Mouse (Mus musculus): ENCODE data around the gene Arhgef10l. TPM values are rescaled to one million over a fixed set of nuclear protein-coding genes. Genes with fewer than 3 reads are reported as not detected.

The Arhgef10l gene
- total and polyA plus RNA-seq, 2 experiments from 2014 or later, result 16.5 to 59.0 TPM

GRCm38 (mm10) chr4:140648443-140649206 lies 17.2 kb downstream of the Arhgef10l start:
- Histone ChIP-seq H3K9ac (peak overlapping the region; percentile 97), H3K36me3 (ENCODE audit: insufficient read depth) (peaks cover 5% of the 10 kb centered on the region; the same call in 1 of the 2 replicates), H3K4me3 (ENCODE audit: low read depth, low read length) (peak overlapping the region; percentile 82), H3K4me2 (ENCODE audit: low read depth) (peak overlapping the region; percentile 83), H3K27ac (ENCODE audit: low read depth, low read length) (peak overlapping the region; percentile 97), H3K27me3 (ENCODE audit: insufficient read depth, low read length) (no peaks in the 10 kb centered on the region), H3K9me3 (ENCODE audit: low read length) (no peaks in the 10 kb centered on the region), H3K4me1 (ENCODE audit: insufficient read depth) (peaks cover 21% of the 10 kb centered on the region)
- 0 out of 2 replicates have a peak, but pooled peaks have one; percentile 11 for TF ChIP-seq CTCF (IDR thresholded peaks at IDR 0.05; ENCODE audit: low read depth)
- WGBS, result 0% methylated on average over 32 of the region's 50 CpGs
- DNase-seq, result peak; percentile 69
- peak; percentile 80 for ATAC-seq

DNA sequence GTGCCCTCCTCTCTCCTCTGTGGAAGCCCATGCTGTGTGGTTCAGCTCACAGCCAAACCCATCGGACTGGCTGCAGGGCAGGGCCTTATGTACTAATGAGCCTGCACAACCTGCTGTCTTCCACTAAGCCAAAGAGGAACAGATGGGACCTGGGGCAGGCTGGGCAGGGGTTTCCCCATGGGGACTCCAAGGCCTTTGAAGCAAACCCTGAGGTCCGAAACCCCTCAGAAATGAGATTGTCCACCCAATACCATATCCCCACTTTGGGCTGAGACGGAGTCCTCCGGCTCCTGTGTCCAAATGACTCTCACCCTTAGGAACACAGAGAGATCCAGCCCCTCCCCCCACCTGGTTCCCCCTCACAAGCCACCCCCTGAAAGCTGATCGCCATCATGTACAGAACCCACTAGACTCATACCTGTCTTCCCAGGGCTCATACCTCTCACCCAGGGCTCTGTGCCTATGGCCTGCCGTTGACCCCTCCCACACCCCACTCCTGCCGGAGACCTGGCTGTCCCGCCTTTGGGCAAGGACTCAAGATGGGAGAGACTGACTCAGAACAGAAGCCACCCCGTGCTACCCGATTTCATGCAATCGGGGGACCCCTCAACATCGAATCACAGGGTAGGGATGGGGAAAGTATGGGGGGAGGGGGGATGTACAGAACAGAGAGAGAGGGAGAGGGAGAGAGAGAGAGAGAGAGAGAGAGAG lies 17.9 kb downstream of the Arhgef10l start:
- H3K9ac ChIP-seq, result peak overlapping the region; percentile 97
- no peaks in the 10 kb centered on the region for H3K9me3 ChIP-seq (ENCODE audit: low read length)
- peaks cover 21% of the 10 kb centered on the region for H3K4me1 ChIP-seq (ENCODE audit: insufficient read depth)
- no peak for TF ChIP-seq CTCF (IDR thresholded peaks at IDR 0.05; ENCODE audit: low read depth)
- H3K27ac ChIP-seq (ENCODE audit: low read depth, low read length), result peak overlapping the region; percentile 97
- peaks cover 5% of the 10 kb centered on the region; the same call in 1 of the 2 replicates for H3K36me3 ChIP-seq (ENCODE audit: insufficient read depth)
- peak; percentile 72 for DNase-seq
- H3K27me3 ChIP-seq (ENCODE audit: insufficient read depth, low read length), result no peaks in the 10 kb centered on the region
- WGBS, result 3% methylated on average over 12 of the region's 12 CpGs
- peak overlapping the region; percentile 82 for H3K4me3 ChIP-seq (ENCODE audit: low read depth, low read length)
- ATAC-seq, result peak; percentile 68
- H3K4me2 ChIP-seq (ENCODE audit: low read depth), result peak overlapping the region; percentile 83

DNA sequence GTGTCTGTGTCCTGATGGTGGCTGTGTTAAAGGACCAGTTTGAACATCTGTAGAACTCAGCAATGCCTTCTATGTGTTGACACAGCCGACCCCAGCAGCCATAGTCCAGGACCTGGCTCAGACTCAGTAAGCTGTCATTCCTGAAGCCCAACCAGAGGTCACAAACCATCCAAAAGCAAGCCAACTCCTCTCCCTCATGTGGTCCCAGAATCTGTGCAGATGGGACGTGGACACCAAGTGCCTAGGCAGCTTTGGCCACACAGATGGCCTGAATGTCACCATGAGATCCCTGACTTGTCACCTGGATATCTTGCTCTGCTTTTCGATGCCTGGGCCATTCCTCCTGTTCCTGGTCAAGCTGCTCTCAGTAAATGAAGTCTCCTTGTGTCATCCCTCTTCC lies 20.2 kb downstream of the Arhgef10l start:
- ATAC-seq (no peak), DNase-seq (no peak)
- TF ChIP-seq CTCF (IDR thresholded peaks at IDR 0.05; ENCODE audit: low read depth), result no peak
- Histone ChIP-seq H3K9me3 (ENCODE audit: low read length) (no peaks in the 10 kb centered on the region), H3K36me3 (ENCODE audit: insufficient read depth) (peaks cover 5% of the 10 kb centered on the region; the same call in 1 of the 2 replicates), H3K4me3 (ENCODE audit: low read depth, low read length) (no peak overlapping the region), H3K4me1 (ENCODE audit: insufficient read depth) (peaks cover 21% of the 10 kb centered on the region), H3K27me3 (ENCODE audit: insufficient read depth, low read length) (no peaks in the 10 kb centered on the region), H3K27ac (ENCODE audit: low read depth, low read length) (no peak overlapping the region), H3K9ac (no peak overlapping the region), H3K4me2 (ENCODE audit: low read depth) (no peak overlapping the region)
- whole genome bisulfite sequencing, result 90% methylated on average over 3 of the region's 3 CpGs

DNA sequence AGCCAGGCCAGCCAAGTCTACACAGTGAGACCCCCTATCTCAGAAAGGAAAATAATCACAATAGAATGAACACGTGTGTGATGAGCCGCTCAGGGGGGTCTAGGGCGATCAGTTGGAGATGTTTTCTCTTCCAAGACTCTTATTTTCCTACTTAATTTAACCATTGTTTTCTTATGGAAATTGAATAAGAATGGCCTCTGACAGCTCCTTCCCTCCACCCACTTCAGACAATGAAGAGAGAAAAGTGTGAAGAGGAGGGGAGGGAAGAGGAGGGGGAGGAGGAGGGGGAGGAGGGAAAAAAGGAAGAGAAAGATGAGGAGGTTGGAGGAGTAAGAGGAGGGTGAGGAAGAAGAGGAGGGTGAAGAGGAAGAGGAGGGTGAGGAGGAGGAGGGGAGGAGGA lies 21.1 kb downstream of the Arhgef10l start:
- DNase-seq (no peak), ATAC-seq (no peak)
- H3K4me3 ChIP-seq (ENCODE audit: low read depth, low read length), result no peak overlapping the region
- H3K27me3 ChIP-seq (ENCODE audit: insufficient read depth, low read length), result no peaks in the 10 kb centered on the region
- 12% methylated on average over 3 of the region's 3 CpGs for WGBS
- peaks cover 7% of the 10 kb centered on the region; the same call in 1 of the 2 replicates for H3K36me3 ChIP-seq (ENCODE audit: insufficient read depth)
- no peak overlapping the region for H3K4me2 ChIP-seq (ENCODE audit: low read depth)
- no peaks in the 10 kb centered on the region for H3K9me3 ChIP-seq (ENCODE audit: low read length)
- TF ChIP-seq CTCF (IDR thresholded peaks at IDR 0.05; ENCODE audit: low read depth), result no peak
- no peak overlapping the region for H3K9ac ChIP-seq
- peaks cover 21% of the 10 kb centered on the region for H3K4me1 ChIP-seq (ENCODE audit: insufficient read depth)
- 0 out of 2 replicates have a peak overlapping the region, but pooled peaks have one; percentile 15 for H3K27ac ChIP-seq (ENCODE audit: low read depth, low read length)

DNA sequence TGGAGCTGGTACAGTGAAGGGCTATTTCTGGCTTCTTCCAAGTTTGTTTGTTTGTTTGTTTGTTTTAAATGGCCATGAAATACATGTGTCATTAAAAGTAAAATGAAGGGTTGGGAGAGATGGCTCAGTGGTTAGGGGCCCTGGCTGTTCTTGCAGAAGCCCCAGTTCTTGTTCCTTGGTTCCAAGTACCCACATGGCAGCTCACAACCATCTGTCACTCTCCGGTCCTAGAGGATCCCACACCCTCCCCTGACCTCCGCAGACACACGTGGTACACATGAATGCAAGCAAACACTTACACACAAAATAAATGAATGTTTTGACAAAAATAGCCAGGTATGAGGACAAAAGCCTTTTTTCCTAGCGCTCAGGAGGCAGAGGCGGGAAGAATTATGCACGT lies 21.5 kb downstream of the Arhgef10l start:
- H3K9ac ChIP-seq, result no peak overlapping the region
- DNase-seq (no peak), ATAC-seq (no peak)
- no peak overlapping the region for H3K4me3 ChIP-seq (ENCODE audit: low read depth, low read length)
- no peaks in the 10 kb centered on the region for H3K9me3 ChIP-seq (ENCODE audit: low read length)
- peaks cover 18% of the 10 kb centered on the region for H3K4me1 ChIP-seq (ENCODE audit: insufficient read depth)
- H3K4me2 ChIP-seq (ENCODE audit: low read depth), result no peak overlapping the region
- H3K27ac ChIP-seq (ENCODE audit: low read depth, low read length), result 0 out of 2 replicates have a peak overlapping the region, but pooled peaks have one; percentile 15
- peaks cover 11% of the 10 kb centered on the region; the same call in 1 of the 2 replicates for H3K36me3 ChIP-seq (ENCODE audit: insufficient read depth)
- no peaks in the 10 kb centered on the region for H3K27me3 ChIP-seq (ENCODE audit: insufficient read depth, low read length)
- TF ChIP-seq CTCF (IDR thresholded peaks at IDR 0.05; ENCODE audit: low read depth), result no peak
- WGBS, result 34% methylated on average over 6 of the region's 6 CpGs

DNA sequence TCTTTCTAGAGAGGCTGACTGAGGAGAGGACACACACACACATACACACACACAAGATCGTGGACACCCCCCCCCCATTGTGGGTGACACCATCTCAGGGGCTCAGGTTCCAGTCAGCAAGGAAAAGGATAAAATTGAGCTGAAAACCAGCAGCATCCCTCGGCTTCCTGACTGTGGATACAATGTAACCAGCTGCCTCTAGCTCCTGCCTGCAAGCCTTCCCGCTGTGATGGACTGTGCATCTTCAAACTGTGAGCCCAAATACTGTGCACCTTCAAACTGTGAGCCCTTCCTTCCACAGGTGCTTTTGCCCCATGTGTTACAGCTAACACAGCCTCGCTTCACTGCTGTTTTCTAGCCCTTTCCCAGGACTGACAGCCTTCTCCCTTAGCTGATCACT lies 23.4 kb downstream of the Arhgef10l start:
- DNase-seq, result no peak
- Histone ChIP-seq H3K4me3 (ENCODE audit: low read depth, low read length) (no peak overlapping the region), H3K9me3 (ENCODE audit: low read length) (no peaks in the 10 kb centered on the region), H3K4me1 (ENCODE audit: insufficient read depth) (peaks cover 15% of the 10 kb centered on the region), H3K9ac (no peak overlapping the region), H3K27me3 (ENCODE audit: insufficient read depth, low read length) (no peaks in the 10 kb centered on the region), H3K36me3 (ENCODE audit: insufficient read depth) (peaks cover 11% of the 10 kb centered on the region; the same call in 1 of the 2 replicates), H3K4me2 (ENCODE audit: low read depth) (no peak overlapping the region), H3K27ac (ENCODE audit: low read depth, low read length) (0 out of 2 replicates have a peak overlapping the region, but pooled peaks have one; percentile 15)
- 89% methylated on average over 4 of the region's 4 CpGs for WGBS
- no peak for TF ChIP-seq CTCF (IDR thresholded peaks at IDR 0.05; ENCODE audit: low read depth)
- no peak for ATAC-seq

Data from forebrain, postnatal 0 days (tissue).